Mouse (Mus musculus): ENCODE measurements around the gene Ptprb. TPM values are rescaled to one million over a fixed set of nuclear protein-coding genes. Genes with fewer than 3 reads are reported as not detected.

The Ptprb gene
- polyA plus RNA-seq, 1 experiment from 2014 or later: 2.1 TPM

- DNase-seq (ENCODE audit: low spot score): no peak
- no peaks in the 10 kb centered on the region for H3K36me3 ChIP-seq
- no peak overlapping the region for H3K4me3 ChIP-seq
- no peak overlapping the region for H3K27ac ChIP-seq
- H3K4me1 ChIP-seq (replicated peaks): no peaks in the 10 kb centered on the region
- WGBS: 83% methylated on average over 2 of the region's 2 CpGs
- no peaks in the 10 kb centered on the region for H3K27me3 ChIP-seq (ENCODE audit: insufficient read depth, poor library complexity, severe bottlenecking)
- H3K9me3 ChIP-seq: no peaks in the 10 kb centered on the region
Measured at GRCm38 (mm10) chr10:116309460-116309859, 34.1 kb downstream of the Ptprb start.

GRCm38 (mm10) chr10:116310516-116311210 lies 35.3 kb downstream of the Ptprb start:
- no peaks in the 10 kb centered on the region for H3K27me3 ChIP-seq (ENCODE audit: insufficient read depth, poor library complexity, severe bottlenecking)
- H3K4me3 ChIP-seq: no peak overlapping the region
- WGBS: 66% methylated on average over 11 of the region's 11 CpGs
- H3K4me1 ChIP-seq (replicated peaks): no peaks in the 10 kb centered on the region
- H3K9me3 ChIP-seq: no peaks in the 10 kb centered on the region
- no peak for DNase-seq (ENCODE audit: low spot score)
- H3K36me3 ChIP-seq: no peaks in the 10 kb centered on the region
- H3K27ac ChIP-seq: no peak overlapping the region

DNA sequence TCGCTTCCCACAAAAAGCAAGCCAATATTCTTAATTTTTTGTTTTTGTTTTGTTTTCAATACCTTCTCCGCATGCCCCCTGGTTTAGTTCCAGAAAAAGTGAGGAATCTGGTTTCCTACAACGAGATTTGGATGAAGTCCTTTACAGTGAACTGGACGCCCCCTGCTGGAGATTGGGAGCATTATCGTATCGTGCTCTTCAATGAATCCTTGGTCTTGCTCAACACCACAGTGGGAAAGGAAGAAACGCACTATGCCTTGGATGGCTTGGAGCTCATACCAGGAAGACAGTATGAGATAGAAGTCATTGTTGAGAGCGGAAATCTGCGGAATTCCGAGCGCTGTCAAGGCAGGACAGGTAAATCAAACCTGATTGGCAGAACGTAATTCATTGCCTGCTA lies 43.9 kb downstream of the Ptprb start:
- DNase-seq (ENCODE audit: low spot score): peak; percentile 72
- no peak overlapping the region for H3K27ac ChIP-seq
- 25% methylated on average over 12 of the region's 12 CpGs for WGBS
- no peaks in the 10 kb centered on the region for H3K4me1 ChIP-seq (replicated peaks)
- H3K36me3 ChIP-seq: no peaks in the 10 kb centered on the region
- H3K9me3 ChIP-seq: no peaks in the 10 kb centered on the region
- H3K4me3 ChIP-seq: no peak overlapping the region
- no peaks in the 10 kb centered on the region for H3K27me3 ChIP-seq (ENCODE audit: insufficient read depth, poor library complexity, severe bottlenecking)

- Histone ChIP-seq H3K36me3 (no peaks in the 10 kb centered on the region), H3K27ac (no peak overlapping the region), H3K27me3 (ENCODE audit: insufficient read depth, poor library complexity, severe bottlenecking) (no peaks in the 10 kb centered on the region), H3K4me3 (no peak overlapping the region), H3K9me3 (no peaks in the 10 kb centered on the region), H3K4me1 (replicated peaks) (peaks cover 14% of the 10 kb centered on the region)
- WGBS: 34% methylated on average over 5 of the region's 5 CpGs
- DNase-seq (ENCODE audit: low spot score): no peak
Measured at GRCm38 (mm10) chr10:116329086-116329485, 53.8 kb downstream of the Ptprb start.

GRCm38 (mm10) chr10:116330458-116330857 lies 55.1 kb downstream of the Ptprb start:
- peaks cover 14% of the 10 kb centered on the region for H3K4me1 ChIP-seq (replicated peaks)
- H3K27ac ChIP-seq: no peak overlapping the region
- WGBS: 13% methylated on average over 5 of the region's 5 CpGs
- H3K4me3 ChIP-seq: peak overlapping the region; percentile 38
- peak; percentile 75 for DNase-seq (ENCODE audit: low spot score)
- H3K27me3 ChIP-seq (ENCODE audit: insufficient read depth, poor library complexity, severe bottlenecking): no peaks in the 10 kb centered on the region
- no peaks in the 10 kb centered on the region for H3K9me3 ChIP-seq
- H3K36me3 ChIP-seq: no peaks in the 10 kb centered on the region

DNA sequence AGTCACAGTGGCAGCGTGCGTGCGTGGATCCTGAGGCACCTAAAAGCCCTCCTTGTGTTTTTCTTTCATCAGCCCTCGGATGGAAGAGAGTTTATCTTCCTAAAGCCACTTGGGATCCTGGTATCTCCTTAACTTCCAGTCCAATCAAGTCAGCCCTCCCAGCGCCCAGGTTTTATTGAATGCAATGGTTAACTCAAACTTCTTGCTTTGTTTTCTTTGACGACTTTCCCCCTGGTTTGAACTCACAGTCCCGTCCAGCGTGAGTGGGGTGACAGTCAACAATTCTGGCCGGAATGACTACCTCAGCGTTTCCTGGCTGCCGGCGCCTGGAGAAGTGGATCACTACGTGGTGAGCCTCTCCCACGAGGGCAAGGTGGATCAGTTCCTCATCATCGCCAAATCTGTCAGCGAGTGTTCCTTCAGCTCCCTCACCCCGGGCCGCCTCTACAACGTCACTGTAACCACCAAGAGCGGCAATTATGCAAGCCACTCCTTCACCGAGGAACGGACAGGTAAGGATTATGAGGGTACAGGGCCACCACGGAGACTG lies 55.7 kb downstream of the Ptprb start:
- Histone ChIP-seq H3K4me3 (peak overlapping the region; percentile 38), H3K4me1 (replicated peaks) (peaks cover 14% of the 10 kb centered on the region), H3K27ac (no peak overlapping the region), H3K27me3 (ENCODE audit: insufficient read depth, poor library complexity, severe bottlenecking) (no peaks in the 10 kb centered on the region), H3K36me3 (no peaks in the 10 kb centered on the region), H3K9me3 (no peaks in the 10 kb centered on the region)
- WGBS: 23% methylated on average over 23 of the region's 23 CpGs
- peak; percentile 11 for DNase-seq (ENCODE audit: low spot score)

- Histone ChIP-seq H3K36me3 (no peaks in the 10 kb centered on the region), H3K9me3 (no peaks in the 10 kb centered on the region), H3K27me3 (ENCODE audit: insufficient read depth, poor library complexity, severe bottlenecking) (no peaks in the 10 kb centered on the region), H3K4me3 (no peak overlapping the region), H3K4me1 (replicated peaks) (peaks cover 14% of the 10 kb centered on the region), H3K27ac (no peak overlapping the region)
- no peak for DNase-seq (ENCODE audit: low spot score)
- 70% methylated on average over 16 of the region's 16 CpGs for WGBS
Measured at GRCm38 (mm10) chr10:116333666-116334065, 58.3 kb downstream of the Ptprb start.

GRCm38 (mm10) chr10:116334120-116334519 lies 58.8 kb downstream of the Ptprb start:
- Histone ChIP-seq H3K4me1 (replicated peaks) (peaks cover 11% of the 10 kb centered on the region), H3K27me3 (ENCODE audit: insufficient read depth, poor library complexity, severe bottlenecking) (no peaks in the 10 kb centered on the region), H3K4me3 (no peak overlapping the region), H3K9me3 (no peaks in the 10 kb centered on the region), H3K36me3 (no peaks in the 10 kb centered on the region), H3K27ac (no peak overlapping the region)
- DNase-seq (ENCODE audit: low spot score): no peak
- 95% methylated on average over 7 of the region's 7 CpGs for WGBS

- Histone ChIP-seq H3K9me3 (no peaks in the 10 kb centered on the region), H3K4me1 (replicated peaks) (peaks cover 7% of the 10 kb centered on the region), H3K36me3 (no peaks in the 10 kb centered on the region), H3K27me3 (ENCODE audit: insufficient read depth, poor library complexity, severe bottlenecking) (no peaks in the 10 kb centered on the region), H3K27ac (no peak overlapping the region), H3K4me3 (no peak overlapping the region)
- 92% methylated on average over 7 of the region's 7 CpGs for WGBS
- DNase-seq (ENCODE audit: low spot score): no peak
Measured at GRCm38 (mm10) chr10:116335328-116335727, 60.0 kb downstream of the Ptprb start.

- Histone ChIP-seq H3K9me3 (no peaks in the 10 kb centered on the region), H3K27me3 (ENCODE audit: insufficient read depth, poor library complexity, severe bottlenecking) (no peaks in the 10 kb centered on the region), H3K36me3 (no peaks in the 10 kb centered on the region), H3K4me1 (replicated peaks) (no peaks in the 10 kb centered on the region), H3K27ac (no peak overlapping the region), H3K4me3 (no peak overlapping the region)
- WGBS: 91% methylated on average over 12 of the region's 12 CpGs
- no peak for DNase-seq (ENCODE audit: low spot score)
Measured at GRCm38 (mm10) chr10:116341194-116341593, 65.9 kb downstream of the Ptprb start.

GRCm38 (mm10) chr10:116346618-116347184 lies 71.4 kb downstream of the Ptprb start:
- no peaks in the 10 kb centered on the region for H3K9me3 ChIP-seq
- 89% methylated on average over 15 of the region's 15 CpGs for WGBS
- H3K27ac ChIP-seq: no peak overlapping the region
- H3K4me3 ChIP-seq: no peak overlapping the region
- peaks cover 5% of the 10 kb centered on the region for H3K4me1 ChIP-seq (replicated peaks)
- no peak for DNase-seq (ENCODE audit: low spot score)
- no peaks in the 10 kb centered on the region for H3K27me3 ChIP-seq (ENCODE audit: insufficient read depth, poor library complexity, severe bottlenecking)
- H3K36me3 ChIP-seq: no peaks in the 10 kb centered on the region

DNA sequence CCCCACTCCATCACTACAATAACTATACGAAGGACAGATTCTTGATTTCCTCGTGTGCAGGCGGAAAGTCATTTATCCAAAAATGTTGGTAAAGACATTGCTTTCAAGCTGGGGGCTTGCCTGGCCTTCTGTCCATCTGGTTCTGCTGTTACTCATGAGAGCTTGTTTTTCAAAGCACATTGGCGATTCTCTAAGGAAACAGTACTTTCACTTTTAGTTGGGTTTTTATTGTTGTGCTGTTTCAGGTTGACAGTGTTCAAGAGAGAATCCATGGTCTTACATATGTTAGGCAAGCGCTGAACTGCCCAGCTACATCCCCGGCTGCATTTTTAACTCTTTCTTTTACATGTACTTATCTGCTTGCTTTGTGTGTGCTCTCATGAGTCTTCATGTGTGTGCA lies 73.7 kb downstream of the Ptprb start:
- WGBS: 89% methylated on average over 6 of the region's 6 CpGs
- no peaks in the 10 kb centered on the region for H3K9me3 ChIP-seq
- H3K4me1 ChIP-seq (replicated peaks): peaks cover 5% of the 10 kb centered on the region
- no peaks in the 10 kb centered on the region for H3K27me3 ChIP-seq (ENCODE audit: insufficient read depth, poor library complexity, severe bottlenecking)
- no peak overlapping the region for H3K4me3 ChIP-seq
- DNase-seq (ENCODE audit: low spot score): no peak
- H3K27ac ChIP-seq: no peak overlapping the region
- H3K36me3 ChIP-seq: no peaks in the 10 kb centered on the region

GRCm38 (mm10) chr10:116350532-116350931 lies 75.2 kb downstream of the Ptprb start:
- Histone ChIP-seq H3K36me3 (no peaks in the 10 kb centered on the region), H3K4me1 (replicated peaks) (peaks cover 8% of the 10 kb centered on the region), H3K27ac (no peak overlapping the region), H3K4me3 (no peak overlapping the region), H3K9me3 (no peaks in the 10 kb centered on the region), H3K27me3 (ENCODE audit: insufficient read depth, poor library complexity, severe bottlenecking) (no peaks in the 10 kb centered on the region)
- WGBS: 31% methylated on average over 13 of the region's 13 CpGs
- peak; percentile 10 for DNase-seq (ENCODE audit: low spot score)
